Mouse (Mus musculus): Measurements from ENCODE around the gene I0C0044D17Rik. TPM values are rescaled to one million over a fixed set of nuclear protein-coding genes. Genes with fewer than 3 reads are reported as not detected.
"Not testable (repeated sequence)": the region's sequence is repeated elsewhere in the genome, so short reads cannot be mapped to it uniquely, and the experiment has no call there.

I0C0044D17Rik gene
- polyA plus RNA-seq, 1 experiment from 2014 or later = not detected

- no peak overlapping the region for H3K9ac ChIP-seq
- H3K9me3 ChIP-seq (replicated peaks) = no peaks in the 10 kb centered on the region
- ATAC-seq (ENCODE audit: insufficient number of reproducible peaks, low FRiP score, low TSS enrichment, low read depth) = no peak
- no peak overlapping the region for H3K4me3 ChIP-seq (replicated peaks)
- H3K4me2 ChIP-seq (replicated peaks) = no peak overlapping the region
- H3K4me1 ChIP-seq = no peaks in the 10 kb centered on the region
- no peaks in the 10 kb centered on the region for H3K27me3 ChIP-seq
- H3K36me3 ChIP-seq = no peaks in the 10 kb centered on the region
- WGBS = 36% methylated on average over 3 of the region's 3 CpGs
- H3K27ac ChIP-seq (replicated peaks) = no peak overlapping the region
Observed at GRCm38 (mm10) chr4:98846396-98846795, 22.8 kb upstream of the I0C0044D17Rik start.

DNA sequence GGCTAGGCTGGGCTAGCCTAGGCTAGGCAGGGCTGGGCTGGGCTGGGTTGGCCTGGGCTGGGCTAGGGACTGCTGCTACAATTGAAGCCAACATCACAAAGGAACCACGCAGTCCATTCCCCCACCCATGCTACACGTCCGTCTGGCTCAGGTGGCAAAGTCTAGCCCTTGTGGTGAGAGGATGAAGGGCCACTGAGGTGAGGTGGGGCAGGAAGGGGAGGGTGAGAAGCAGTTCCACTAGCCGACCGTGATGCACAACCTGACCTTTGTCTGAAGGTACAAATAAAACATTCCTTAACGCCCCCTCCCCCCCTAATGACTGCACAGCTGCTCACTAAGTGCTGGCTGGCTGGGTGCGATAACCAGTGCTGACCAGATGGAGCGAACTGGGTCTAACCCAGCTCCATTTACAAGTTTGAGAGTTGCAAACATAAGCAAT is 22.1 kb upstream of the I0C0044D17Rik start:
- Histone ChIP-seq H3K27me3 (no peaks in the 10 kb centered on the region), H3K36me3 (no peaks in the 10 kb centered on the region), H3K9ac (no peak overlapping the region), H3K4me2 (replicated peaks) (no peak overlapping the region), H3K4me1 (no peaks in the 10 kb centered on the region), H3K4me3 (replicated peaks) (no peak overlapping the region), H3K27ac (replicated peaks) (no peak overlapping the region), H3K9me3 (replicated peaks) (no peaks in the 10 kb centered on the region)
- 62% methylated on average over 8 of the region's 8 CpGs for WGBS
- peak; percentile 57; the same call in 1 of the 2 replicates for ATAC-seq (ENCODE audit: insufficient number of reproducible peaks, low FRiP score, low TSS enrichment, low read depth)

DNA sequence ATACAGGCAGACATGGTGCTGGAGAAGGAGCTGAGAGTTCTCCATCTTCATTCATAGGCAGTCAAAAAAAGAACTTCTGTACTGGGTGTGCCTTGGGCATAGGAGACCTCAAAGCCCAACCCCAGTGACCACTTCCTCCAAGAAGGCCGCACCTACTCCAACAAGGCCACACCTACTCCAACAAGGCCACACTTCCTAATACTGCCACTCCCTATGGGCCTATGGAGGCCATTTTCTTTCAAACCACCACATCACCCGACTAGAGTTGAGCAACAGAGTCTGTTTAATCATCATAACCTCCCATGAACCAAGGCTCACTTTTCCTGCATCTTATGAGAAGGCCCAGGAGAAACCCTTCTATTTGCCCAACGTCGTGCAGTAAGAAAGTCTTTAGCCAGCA is 21.6 kb upstream of the I0C0044D17Rik start:
- Histone ChIP-seq H3K4me3 (replicated peaks) (no peak overlapping the region), H3K9me3 (replicated peaks) (no peaks in the 10 kb centered on the region), H3K4me1 (no peaks in the 10 kb centered on the region), H3K27ac (replicated peaks) (no peak overlapping the region), H3K27me3 (no peaks in the 10 kb centered on the region), H3K4me2 (replicated peaks) (no peak overlapping the region), H3K36me3 (no peaks in the 10 kb centered on the region), H3K9ac (no peak overlapping the region)
- no peak for ATAC-seq (ENCODE audit: insufficient number of reproducible peaks, low FRiP score, low TSS enrichment, low read depth)
- WGBS = 93% methylated on average over 4 of the region's 4 CpGs

- no peak for ATAC-seq (ENCODE audit: insufficient number of reproducible peaks, low FRiP score, low TSS enrichment, low read depth)
- H3K4me1 ChIP-seq = peaks cover 3% of the 10 kb centered on the region; the same call in 1 of the 2 replicates
- 64% methylated on average over 7 of the region's 7 CpGs for WGBS
Observed at GRCm38 (mm10) chr4:98843906-98844597, 20.4 kb upstream of the I0C0044D17Rik start.

GRCm38 (mm10) chr4:98841251-98841650 is 17.6 kb upstream of the I0C0044D17Rik start:
- H3K4me1 ChIP-seq = peaks cover 12% of the 10 kb centered on the region; the same call in 1 of the 2 replicates
- H3K4me2 ChIP-seq (replicated peaks); ATAC-seq (ENCODE audit: insufficient number of reproducible peaks, low FRiP score, low TSS enrichment, low read depth); H3K36me3 ChIP-seq; H3K4me3 ChIP-seq (replicated peaks); H3K9me3 ChIP-seq (replicated peaks); H3K27ac ChIP-seq (replicated peaks); H3K9ac ChIP-seq; H3K27me3 ChIP-seq: not testable (repeated sequence)
- WGBS = 76% methylated on average over 6 of the region's 6 CpGs

More at GRCm38 (mm10) chr4:98843906-98844597, 20.4 kb upstream of the I0C0044D17Rik start:
- no peaks in the 10 kb centered on the region for H3K27me3 ChIP-seq
- no peak overlapping the region for H3K4me3 ChIP-seq (replicated peaks)
- H3K4me2 ChIP-seq (replicated peaks) = no peak overlapping the region
- H3K36me3 ChIP-seq = no peaks in the 10 kb centered on the region
- H3K9me3 ChIP-seq (replicated peaks) = no peaks in the 10 kb centered on the region
- no peak overlapping the region for H3K27ac ChIP-seq (replicated peaks)
- H3K9ac ChIP-seq = no peak overlapping the region

GRCm38 (mm10) chr4:98840526-98840925 is 16.9 kb upstream of the I0C0044D17Rik start:
- no peak overlapping the region for H3K27ac ChIP-seq (replicated peaks)
- no peaks in the 10 kb centered on the region for H3K36me3 ChIP-seq
- no peak overlapping the region for H3K4me3 ChIP-seq (replicated peaks)
- 74% methylated on average over 6 of the region's 6 CpGs for WGBS
- peaks cover 15% of the 10 kb centered on the region; the same call in 1 of the 2 replicates for H3K4me1 ChIP-seq
- no peaks in the 10 kb centered on the region for H3K27me3 ChIP-seq
- H3K4me2 ChIP-seq (replicated peaks) = no peak overlapping the region
- ATAC-seq (ENCODE audit: insufficient number of reproducible peaks, low FRiP score, low TSS enrichment, low read depth) = no peak
- H3K9ac ChIP-seq = no peak overlapping the region
- H3K9me3 ChIP-seq (replicated peaks) = no peaks in the 10 kb centered on the region

- 29% methylated on average over 4 of the region's 4 CpGs for WGBS
- ATAC-seq (ENCODE audit: insufficient number of reproducible peaks, low FRiP score, low TSS enrichment, low read depth) = peak; percentile 55
- H3K27ac ChIP-seq (replicated peaks) = peak overlapping the region; percentile 66
Observed at GRCm38 (mm10) chr4:98838913-98839312, 15.3 kb upstream of the I0C0044D17Rik start.

GRCm38 (mm10) chr4:98837715-98838505 is 14.3 kb upstream of the I0C0044D17Rik start:
- no peak for ATAC-seq (ENCODE audit: insufficient number of reproducible peaks, low FRiP score, low TSS enrichment, low read depth)
- Histone ChIP-seq H3K27me3 (no peaks in the 10 kb centered on the region), H3K4me1 (peaks cover 26% of the 10 kb centered on the region; the same call in 1 of the 2 replicates), H3K36me3 (no peaks in the 10 kb centered on the region), H3K4me2 (replicated peaks) (no peak overlapping the region), H3K9me3 (replicated peaks) (no peaks in the 10 kb centered on the region), H3K4me3 (replicated peaks) (no peak overlapping the region), H3K9ac (no peak overlapping the region), H3K27ac (replicated peaks) (no peak overlapping the region)
- WGBS = 91% methylated on average over 16 of the region's 16 CpGs

More at GRCm38 (mm10) chr4:98838913-98839312, 15.3 kb upstream of the I0C0044D17Rik start:
- Histone ChIP-seq H3K36me3 (no peaks in the 10 kb centered on the region), H3K4me2 (replicated peaks) (no peak overlapping the region), H3K4me3 (replicated peaks) (no peak overlapping the region), H3K9ac (no peak overlapping the region), H3K9me3 (replicated peaks) (no peaks in the 10 kb centered on the region), H3K4me1 (peaks cover 23% of the 10 kb centered on the region; the same call in 1 of the 2 replicates), H3K27me3 (no peaks in the 10 kb centered on the region)

DNA sequence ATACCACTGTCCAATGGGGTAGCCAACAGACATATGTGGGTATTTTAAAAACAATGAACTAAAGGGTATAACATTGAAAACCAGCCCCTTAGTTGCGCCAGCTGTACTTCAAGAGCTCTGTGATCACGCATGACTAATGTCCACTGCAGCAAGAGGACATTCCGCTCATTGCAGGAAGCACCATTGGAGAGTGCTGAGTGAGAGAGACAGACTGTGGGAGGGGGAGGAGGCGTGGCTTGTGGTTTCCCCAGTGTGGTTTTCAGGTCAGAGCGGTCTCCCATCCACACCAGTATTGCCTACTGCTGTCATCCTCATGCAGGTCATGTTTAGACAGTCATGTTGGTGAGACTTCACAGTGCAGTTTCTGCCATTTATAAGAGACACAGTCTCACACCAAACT is 12.9 kb upstream of the I0C0044D17Rik start:
- Histone ChIP-seq H3K36me3 (no peaks in the 10 kb centered on the region), H3K27ac (replicated peaks) (no peak overlapping the region), H3K27me3 (no peaks in the 10 kb centered on the region), H3K4me1 (peaks cover 26% of the 10 kb centered on the region; the same call in 1 of the 2 replicates), H3K9me3 (replicated peaks) (no peaks in the 10 kb centered on the region), H3K4me3 (replicated peaks) (no peak overlapping the region), H3K4me2 (replicated peaks) (no peak overlapping the region), H3K9ac (no peak overlapping the region)
- ATAC-seq (ENCODE audit: insufficient number of reproducible peaks, low FRiP score, low TSS enrichment, low read depth) = no peak
- WGBS = 35% methylated on average over 5 of the region's 5 CpGs

- no peak overlapping the region for H3K27ac ChIP-seq (replicated peaks)
- no peaks in the 10 kb centered on the region for H3K9me3 ChIP-seq (replicated peaks)
- no peak; the same call in 1 of the 2 replicates for ATAC-seq (ENCODE audit: insufficient number of reproducible peaks, low FRiP score, low TSS enrichment, low read depth)
- H3K4me2 ChIP-seq (replicated peaks) = no peak overlapping the region
- no peaks in the 10 kb centered on the region for H3K27me3 ChIP-seq
- H3K4me1 ChIP-seq = peaks cover 26% of the 10 kb centered on the region; the same call in 1 of the 2 replicates
- H3K4me3 ChIP-seq (replicated peaks) = no peak overlapping the region
- 35% methylated on average over 4 of the region's 4 CpGs for WGBS
- H3K36me3 ChIP-seq = no peaks in the 10 kb centered on the region
- no peak overlapping the region for H3K9ac ChIP-seq
Observed at GRCm38 (mm10) chr4:98834782-98835181, 11.1 kb upstream of the I0C0044D17Rik start.

GRCm38 (mm10) chr4:98831726-98832125 is 8.1 kb upstream of the I0C0044D17Rik start:
- Histone ChIP-seq H3K4me2 (replicated peaks) (no peak overlapping the region), H3K9me3 (replicated peaks) (no peaks in the 10 kb centered on the region), H3K4me1 (0 out of 2 replicates have a peak, but pooled peaks cover 14% of the 10 kb centered on the region), H3K9ac (no peak overlapping the region), H3K36me3 (no peaks in the 10 kb centered on the region), H3K27ac (replicated peaks) (no peak overlapping the region), H3K27me3 (no peaks in the 10 kb centered on the region), H3K4me3 (replicated peaks) (no peak overlapping the region)
- no peak for ATAC-seq (ENCODE audit: insufficient number of reproducible peaks, low FRiP score, low TSS enrichment, low read depth)
- WGBS = 35% methylated on average over 1 of the region's 1 CpGs

All from embryonic facial prominence, embryonic 15.5 days (tissue).